Mouse (Mus musculus) adrenal gland (tissue): ENCODE measurements around the gene Nudt2.
"Not testable (repeated sequence)": the region's sequence is repeated elsewhere in the genome, so short reads cannot be mapped to it uniquely, and the experiment has no call there.

Experiments
- intact Hi-C: fragments of 180-260 bp; cut with DNase I; formaldehyde crosslinking; loops from one replicate; pipeline ENCODE4 v1.15.1; 2025
- long read RNA-seq, 2 experiments: library from polyadenylated mRNA; unstranded; transcript quantifications; one replicate each; pipeline ENCODE4 v2.0.0; 2020; ENCODE audit warnings: borderline replicate concordance in 1 of 2; ENCODE audit not compliant: insufficient replicate concordance in 1 of 2

Gene Nudt2
- long read RNA-seq, experiment 1, transcript Nudt2-201 (3 exons, 845 nt): major isoform, 22 of 34 reads
- long read RNA-seq, experiment 1, partial matches to known transcripts: 6 of 34 reads
- long read RNA-seq, experiment 1, other reads (novel, unspliced or antisense): 6 of 34 reads
- long read RNA-seq, experiment 2, transcript Nudt2-201 (3 exons, 845 nt): major isoform, 40 of 49 reads
- long read RNA-seq, experiment 2, partial matches to known transcripts: 6 of 49 reads
- long read RNA-seq, experiment 2, other reads (novel, unspliced or antisense): 3 of 49 reads

DNA sequence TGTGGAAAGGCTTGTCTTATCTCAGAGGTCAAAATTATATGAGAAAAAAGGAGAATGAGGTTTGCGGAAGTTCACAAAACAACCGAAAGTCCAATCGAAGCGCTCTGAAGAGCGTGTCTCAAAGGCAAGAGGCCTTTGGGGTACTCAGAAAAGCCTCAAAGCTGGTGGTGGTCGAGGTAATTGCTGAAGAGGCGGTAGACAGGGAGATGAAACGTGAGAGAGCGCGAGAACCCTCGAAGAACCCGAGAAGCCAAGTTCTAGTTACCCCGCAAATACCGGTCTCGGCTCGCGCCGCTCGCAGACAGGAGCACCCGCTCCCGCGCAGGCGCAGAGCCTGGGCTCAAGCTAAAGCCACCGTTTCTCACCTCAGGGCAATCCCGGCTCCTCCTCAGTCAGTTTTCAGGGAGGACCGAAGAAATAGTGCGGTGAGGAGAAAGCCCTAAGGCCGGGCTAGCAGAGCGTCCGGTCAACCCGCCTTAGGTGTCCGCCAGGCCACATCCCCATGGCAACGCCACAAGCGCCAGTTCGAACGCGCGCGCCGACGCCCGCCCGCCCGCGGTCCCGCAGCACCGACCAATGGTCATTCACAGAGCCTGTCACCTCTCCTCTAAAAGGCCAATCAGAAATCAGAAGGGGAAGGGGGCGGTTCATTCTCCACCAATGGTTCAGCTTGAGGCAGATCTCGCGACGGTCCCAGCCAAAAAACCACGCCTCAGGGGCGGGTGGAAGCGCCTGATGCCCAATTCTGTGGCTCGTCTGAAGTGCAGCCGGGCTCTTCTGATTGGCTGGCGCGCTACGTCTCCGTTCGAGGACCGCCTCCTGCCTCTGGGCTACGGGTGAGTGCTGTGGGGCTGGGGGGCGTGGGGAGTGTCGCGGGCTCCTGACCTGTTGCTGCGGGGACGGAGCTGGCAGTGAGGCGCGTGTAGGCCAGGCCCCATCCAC is at the start of gene Nudt2, which contains the start of gene Kif24:
Gene Nudt2, plus strand, starts transcription at position 807 of the 942 bp plus-strand sequence.
Gene Kif24, minus strand, starts transcription at position 543 of the 942 bp plus-strand sequence.
- intact Hi-C loops: loop anchor here (5.0 kb wide), 1 partner anchor 43 kb away; no protein-coding TSS in a partner anchor

DNA sequence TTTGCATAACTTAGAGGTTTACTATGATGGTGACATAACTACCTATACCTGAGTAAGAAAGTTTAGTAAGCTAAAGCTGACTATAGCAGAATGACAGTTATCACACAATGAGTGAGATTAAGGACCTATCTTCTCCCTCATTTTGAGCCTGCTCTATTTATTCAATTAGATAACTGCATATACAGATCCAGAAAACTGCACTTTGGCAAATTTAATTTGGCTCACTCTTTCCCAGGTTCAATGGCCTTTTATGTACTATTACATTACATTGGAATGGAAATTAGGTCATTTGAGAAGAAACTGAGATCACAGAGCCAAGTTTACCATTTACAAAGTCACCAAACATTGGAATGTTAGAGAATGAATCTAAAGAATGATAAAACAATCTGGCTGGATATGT is 48.0 kb upstream of the Nudt2 start:
- intact Hi-C loops: no loop called here

DNA sequence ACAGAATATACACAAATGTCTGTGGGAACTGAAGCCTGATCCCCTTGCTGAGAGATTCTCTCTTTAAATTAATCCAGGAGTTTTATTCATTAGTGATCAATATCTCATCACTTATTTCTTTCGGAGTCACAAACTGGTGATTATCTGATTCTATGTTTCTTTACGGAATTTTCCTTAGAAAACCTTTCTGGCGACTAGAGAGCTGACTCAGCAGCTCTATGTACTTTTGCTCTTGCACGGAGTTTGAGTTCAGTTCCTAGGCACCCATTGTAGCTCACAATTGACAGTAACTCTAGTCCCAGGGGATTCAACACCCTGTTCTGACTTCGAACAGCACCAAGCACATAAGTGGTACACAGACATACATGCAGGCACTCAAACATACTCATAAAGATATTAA is 26.0 kb upstream of the Nudt2 start:
- intact Hi-C loops: no loop called here

DNA sequence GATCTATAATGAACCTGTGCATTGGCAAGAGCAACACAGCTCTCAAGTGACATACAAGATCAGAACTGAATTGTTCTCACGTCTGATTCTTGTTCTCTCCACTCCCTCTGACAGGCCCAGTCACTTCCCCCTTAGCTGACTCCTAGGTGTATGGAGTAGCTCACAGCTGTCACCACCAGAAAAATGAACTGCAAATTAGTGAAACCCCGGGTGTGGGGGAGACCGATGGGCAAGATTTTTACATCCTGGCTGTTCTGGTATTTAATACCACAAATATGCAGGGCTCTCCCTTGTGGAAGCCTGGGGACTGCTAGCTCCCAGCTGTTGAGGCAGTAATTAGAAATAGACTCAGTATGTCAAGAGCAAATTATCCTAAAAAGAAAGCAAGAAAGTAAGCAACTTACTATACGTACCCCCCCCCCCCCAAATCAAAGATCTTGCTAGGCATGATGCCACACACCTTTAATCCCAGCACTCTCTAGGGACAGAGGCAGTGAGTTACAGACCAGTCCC is 22.1 kb upstream of the Nudt2 start:
- intact Hi-C loops: no loop called here

DNA sequence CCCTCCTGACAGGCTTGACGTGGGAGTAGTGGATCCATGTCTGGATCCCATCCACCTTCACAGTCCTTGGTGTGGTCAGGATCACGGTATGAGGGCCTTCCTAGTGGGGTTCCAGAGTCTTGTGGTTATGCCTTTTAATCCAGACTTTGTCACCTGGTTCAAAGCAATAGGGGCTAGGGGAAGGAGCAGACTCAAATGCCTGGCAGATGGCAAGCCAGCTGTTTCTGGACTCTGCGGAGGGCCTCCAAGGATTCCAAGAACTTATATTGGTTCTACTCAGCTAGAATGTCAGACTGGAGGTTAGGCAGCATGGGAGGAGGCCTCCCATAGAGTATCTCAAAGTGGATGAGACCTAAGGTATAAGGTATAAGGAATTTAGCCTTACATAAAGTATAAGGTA is 17.4 kb upstream of the Nudt2 start:
- intact Hi-C loops: no loop called here

DNA sequence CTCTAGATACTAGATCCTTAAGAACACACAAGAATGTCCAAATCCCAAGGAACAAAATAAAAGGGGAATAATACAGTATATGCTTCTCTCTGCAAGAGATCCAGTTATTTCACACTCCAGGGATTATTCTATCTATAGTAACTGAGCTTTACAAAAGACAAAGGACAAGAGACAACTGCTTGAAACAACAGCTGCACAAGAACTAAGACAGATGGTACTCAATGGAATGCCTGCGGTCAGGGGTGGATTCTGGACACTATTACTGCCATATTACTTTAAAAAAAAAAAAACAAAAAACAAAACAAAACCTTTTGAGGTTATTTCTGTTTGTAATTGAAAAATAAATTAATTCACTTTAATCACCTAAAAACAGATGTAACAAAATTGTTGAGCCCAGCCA is 4.3 kb upstream of the Nudt2 start:
- intact Hi-C loops: no loop called here

DNA sequence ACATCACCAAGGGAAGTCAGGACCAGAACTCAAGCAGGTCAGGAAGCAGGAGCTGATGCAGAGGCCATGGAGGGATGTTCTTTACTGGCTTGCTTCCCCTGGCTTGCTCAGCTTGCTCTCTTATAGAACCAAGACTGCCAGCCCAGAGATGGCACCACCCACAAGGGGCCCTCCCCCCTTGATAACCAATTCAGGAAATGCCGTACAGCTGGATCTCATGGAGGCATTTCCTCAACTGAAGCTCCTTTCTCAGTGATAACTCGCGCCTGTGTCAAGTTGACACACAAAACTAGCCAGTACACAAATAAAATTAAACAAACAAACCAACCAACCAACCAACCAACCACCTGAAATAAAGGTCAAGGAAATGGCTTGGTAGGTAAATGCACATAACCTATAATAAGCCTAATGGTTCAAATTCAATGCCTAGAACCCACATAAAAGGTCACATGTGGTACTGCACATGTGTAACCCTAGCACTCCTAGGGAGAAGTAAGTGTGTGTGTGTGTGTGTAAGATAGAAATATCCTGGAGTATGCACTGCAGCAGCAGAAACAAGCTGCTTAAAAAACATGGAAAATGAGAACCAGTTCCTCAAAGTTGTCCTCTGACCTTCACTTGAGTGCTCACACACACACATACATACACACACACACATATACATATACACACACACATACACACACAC is 1.8 kb upstream of the Nudt2 start:
- intact Hi-C loops: not testable (repeated sequence)

DNA sequence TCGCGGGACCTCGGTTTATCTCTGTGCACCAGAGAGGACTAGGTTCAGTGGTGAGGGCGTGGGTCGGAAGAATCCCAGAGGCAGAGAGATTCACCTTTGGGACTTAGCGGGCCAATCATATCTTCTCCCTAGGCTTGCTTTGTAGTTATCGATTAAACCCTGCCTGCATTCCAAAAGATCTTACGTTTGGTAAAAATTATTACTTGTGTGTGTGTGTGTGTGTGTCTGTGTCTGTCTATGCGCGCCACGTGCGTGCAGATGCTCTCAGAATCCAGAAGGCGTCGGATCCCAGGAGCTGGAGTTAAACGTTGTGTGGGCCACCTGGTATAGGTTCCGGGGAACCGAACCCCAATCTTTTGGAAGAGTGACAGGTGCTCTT is 325 bp downstream of the Nudt2 start:
- intact Hi-C loops: loop anchor here (5.0 kb wide), 1 partner anchor 42 kb away; no protein-coding TSS in a partner anchor

DNA sequence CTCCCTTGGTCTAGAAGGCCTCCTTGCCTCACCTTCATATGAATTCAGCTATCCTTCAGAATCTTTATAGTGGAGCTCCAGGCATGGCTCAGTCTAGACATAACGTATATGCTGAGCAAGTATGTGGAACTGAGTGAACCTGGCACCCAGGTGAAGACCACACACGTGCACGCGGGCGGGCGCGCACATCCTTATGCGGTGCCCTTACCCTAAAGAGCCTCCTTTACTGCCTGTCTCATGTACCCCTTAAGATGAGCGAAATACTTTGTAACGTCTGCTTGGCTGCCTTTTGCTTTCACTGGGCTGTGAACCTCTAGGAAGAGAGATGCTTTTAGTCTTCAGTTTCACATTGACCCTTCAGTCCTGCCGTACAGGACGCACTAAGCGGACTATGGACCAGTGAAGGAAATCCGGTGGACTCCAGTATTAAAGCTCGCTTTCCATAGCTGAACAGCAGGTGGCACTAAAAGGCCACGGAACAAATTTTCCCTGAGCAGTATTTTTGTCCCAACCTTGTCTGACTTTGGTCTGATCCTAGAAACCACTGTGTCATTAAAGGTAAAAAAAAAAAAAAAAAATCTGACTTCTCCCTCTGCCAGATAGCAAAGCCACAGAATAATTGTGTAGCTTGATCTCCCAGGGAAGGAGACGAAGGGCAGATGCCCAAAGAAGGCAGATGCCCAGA is 3.6 kb downstream of the Nudt2 start:
- intact Hi-C loops: loop anchor here (2.0 to 5.0 kb wide), 3 partner anchors 39 to 240 kb away; no protein-coding TSS in a partner anchor

DNA sequence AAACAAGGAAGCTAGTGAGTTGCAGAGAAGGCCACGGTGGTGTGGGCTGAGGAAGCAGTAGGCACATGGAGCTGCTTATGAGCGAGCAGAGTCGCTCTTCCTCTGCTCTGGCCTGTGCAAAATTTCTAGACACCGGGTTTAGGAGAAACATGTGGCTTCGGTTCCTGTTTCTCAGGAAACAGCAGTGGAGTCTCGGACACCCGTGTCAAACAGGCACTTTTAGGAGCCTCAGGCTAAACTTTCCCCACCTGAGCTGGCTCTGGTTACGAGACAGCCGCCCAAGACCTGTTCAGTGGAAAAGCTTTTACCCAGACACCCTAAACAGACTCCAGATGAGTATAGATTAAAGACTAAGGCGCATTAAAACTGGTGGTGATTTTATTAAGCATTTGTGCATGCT is 4.2 kb downstream of the Nudt2 start:
- intact Hi-C loops: loop anchor here (2.0 to 5.0 kb wide), 3 partner anchors 38 to 240 kb away; no protein-coding TSS in a partner anchor

DNA sequence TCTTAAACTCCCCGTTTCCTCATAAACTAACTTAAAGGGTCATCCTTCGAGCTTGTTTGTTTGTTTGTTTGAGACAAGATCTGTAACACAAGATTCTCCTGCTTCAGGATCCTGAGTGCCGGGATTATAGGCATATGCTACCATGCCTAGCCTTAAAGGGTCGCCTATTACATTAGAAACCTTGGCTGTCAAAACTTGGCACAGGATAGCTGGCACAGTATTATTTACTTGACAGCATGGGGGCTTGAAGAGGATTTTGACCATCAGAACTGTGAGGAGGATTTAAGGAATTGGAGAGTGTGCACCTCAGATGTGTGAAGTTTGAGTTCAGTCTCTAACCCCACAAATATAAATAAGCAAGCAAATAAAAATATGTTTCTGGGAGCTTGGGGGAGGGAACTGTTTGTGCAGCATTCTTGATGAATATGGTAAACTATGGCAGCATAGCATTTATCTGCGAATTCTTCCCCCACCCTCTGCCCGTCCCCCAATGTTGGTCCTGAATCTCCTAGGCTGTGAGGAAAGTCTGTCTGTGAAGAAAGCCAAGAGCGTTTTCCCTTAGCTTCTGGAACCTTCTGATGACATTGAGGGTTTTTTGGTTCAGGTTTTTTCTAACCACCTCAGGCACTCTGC is 5.2 kb downstream of the Nudt2 start:
- intact Hi-C loops: no loop called here

DNA sequence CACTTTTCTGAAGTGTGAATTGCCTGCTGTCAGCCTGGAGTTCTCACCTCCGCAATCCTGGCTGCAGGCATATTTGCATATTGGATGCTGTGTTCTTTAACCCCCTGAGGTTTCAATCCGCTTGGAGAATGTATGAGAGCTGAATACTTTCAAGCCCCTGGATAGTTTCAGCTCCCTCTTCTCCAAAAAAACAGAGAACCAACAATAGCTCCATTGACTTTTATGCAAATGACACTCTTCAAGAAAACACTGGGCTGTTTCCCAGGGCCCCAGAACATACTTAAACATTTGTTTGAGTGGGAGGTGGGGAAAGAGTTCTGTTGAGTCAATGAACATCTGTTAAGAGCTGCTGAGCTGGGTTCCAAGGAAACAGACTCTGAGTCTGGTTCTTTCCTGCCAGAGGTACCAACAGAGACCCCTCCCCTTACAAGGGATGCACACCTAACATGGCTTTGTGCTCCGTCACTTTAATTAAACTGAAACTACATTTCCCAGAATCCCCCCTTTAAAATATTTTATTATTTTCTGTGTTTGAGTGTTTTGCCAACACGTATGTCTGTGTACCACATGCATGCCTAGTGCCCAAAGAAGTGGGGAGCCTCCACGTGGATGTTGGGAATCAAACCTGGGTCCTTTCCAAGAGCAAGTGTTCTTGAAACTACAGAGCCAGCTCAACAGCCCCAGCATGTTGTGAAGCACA is 5.9 kb downstream of the Nudt2 start:
- intact Hi-C loops: no loop called here

DNA sequence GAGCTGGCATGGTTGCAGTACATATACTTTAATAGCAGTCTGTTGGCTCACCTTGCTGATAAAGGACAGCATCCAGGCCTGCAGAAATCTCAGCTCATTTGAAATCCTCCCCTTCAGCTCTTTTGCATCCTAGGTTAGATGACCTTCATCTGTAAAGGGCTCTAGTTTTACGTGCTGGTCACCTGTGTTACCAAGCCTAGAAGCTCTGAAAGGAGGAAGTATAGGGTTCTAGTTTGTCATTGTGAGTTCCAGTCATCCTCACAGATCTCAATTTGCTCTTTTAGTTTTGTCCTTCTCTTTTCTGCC is 6.4 kb downstream of the Nudt2 start:
- intact Hi-C loops: no loop called here

DNA sequence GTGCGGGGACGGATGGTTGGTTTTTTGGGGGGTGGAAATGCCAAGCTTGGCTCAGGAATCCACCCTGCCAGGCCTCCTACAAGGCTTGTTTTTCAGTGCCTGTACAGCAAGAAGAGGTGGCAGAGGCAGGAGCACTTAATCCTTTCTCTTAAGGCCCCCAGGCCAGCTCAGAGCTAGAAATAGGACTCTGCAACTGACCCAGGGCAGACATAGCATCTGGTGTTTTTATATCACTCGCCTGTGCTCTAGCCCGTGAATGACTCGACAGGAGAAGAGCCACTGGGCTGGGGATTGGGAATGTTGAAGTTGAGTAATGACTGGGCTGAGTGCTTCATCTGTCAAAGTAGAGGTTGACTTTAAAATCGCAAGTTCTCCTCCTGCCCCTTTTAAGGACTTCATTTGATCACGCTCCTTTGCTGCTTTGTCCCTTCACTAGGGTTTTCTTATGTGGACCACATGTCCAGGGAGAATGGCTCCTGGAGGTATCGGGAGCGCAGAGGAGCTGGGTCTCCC is 12.8 kb downstream of the Nudt2 start:
- intact Hi-C loops: no loop called here

DNA sequence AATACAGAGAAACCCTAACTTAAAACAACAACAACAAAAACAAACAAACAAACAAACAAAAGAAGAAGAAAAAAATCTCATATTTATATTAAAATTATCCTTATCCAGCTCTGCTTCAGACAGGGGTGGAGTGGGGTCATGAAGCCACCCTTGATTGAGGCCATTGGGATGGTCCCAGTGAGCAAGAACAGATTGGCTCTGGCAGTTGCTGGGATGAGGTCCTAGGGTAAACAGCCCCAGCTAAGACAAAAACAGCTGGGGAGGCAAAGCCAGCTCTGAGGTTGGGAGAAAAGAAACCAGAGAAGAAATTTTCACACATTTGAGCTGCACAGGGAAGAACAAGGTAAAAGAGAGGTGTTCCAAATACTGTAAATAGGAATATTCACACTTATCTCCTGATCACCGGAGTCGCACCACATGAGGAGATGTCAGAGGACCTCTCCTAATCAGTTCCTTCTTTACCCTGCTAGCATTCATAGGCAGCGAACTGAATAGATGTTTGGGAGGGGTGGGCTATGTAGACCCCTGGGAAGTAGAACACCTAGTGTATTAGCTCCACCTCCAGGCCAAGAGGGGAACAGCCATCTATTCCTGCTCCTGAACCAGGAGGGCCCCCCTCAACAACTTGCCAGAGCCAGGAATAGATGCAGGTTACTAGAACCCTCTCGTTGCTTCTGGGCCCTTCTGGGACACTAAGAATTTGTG is 14.0 kb downstream of the Nudt2 start:
- intact Hi-C loops: no loop called here

DNA sequence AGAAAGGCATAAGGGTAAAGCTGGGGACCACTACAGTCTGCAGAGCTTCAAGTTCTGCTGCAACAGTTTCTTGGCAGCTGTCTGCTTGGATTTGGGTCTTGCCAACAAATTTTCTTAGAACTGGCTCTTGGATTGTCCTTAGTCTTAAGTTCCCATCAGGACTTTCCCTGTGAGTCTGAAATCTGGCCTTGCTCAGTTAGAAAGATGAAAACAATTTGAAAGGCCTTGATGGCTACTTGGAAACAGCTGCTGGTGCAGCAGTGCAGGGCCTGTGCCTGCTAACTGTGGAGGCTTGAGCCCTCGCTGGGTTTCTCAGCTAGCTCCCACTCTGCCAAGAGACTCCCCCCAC is 14.5 kb downstream of the Nudt2 start:
- intact Hi-C loops: no loop called here

DNA sequence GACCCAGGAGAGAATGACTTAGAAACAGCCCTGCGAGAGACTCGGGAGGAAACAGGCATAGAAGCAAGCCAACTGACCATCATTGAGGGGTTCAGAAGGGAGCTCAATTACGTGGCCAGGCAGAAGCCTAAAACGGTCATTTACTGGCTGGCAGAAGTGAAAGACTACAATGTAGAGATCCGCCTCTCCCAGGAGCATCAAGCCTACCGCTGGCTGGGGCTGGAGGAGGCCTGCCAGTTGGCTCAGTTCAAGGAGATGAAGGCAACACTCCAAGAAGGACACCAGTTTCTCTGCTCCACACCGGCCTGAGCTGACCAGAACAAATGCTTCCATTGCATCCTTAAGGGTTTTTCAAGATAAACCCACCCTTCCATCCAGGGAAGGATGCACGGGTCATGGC is 15.3 kb downstream of the Nudt2 start:
- intact Hi-C loops: no loop called here

DNA sequence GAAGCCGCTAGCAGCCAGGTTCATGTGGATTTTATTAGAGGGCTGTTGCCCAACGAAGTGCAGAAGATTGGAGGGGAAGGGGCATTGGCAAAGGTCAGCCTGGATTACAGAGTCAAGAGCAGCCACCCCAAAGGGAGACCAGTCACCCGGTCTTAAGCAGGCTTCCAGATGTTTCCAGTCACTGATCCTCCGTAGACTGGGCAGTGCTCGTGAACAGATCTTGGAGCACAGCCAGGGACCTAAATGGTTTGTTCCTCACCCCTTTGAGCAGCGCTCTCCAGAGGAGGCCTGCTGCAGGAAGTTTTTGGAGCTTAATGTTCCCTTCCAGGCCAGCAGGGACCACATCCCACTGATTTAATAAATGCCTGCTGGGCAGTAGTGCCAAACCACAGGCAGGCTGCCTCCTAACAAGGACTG is 16.7 kb downstream of the Nudt2 start:
- intact Hi-C loops: no loop called here

DNA sequence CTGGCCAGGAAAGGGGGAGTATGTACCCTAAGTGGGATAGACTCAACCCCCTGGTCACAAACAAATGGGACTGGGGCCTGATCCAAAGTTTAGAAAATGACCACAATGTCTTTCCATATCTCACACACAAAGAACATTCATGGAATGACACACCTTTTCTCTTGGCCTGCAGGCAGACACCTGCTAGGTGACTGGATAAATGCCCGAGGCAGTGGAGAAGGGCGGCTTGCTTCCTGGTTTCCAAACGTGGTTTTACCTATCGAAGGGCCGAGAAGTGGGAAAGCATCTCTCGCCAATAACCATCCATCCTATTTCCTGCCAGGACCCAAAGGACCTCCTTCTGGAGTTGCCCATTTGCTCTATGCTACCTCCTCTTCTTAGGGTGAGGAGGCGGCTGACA is 28.0 kb downstream of the Nudt2 start:
- intact Hi-C loops: no loop called here
